Mouse (Mus musculus) stomach, embryonic 16.5 days (tissue): ENCODE data around the gene Rps19. TPM values are rescaled to one million over a fixed set of nuclear protein-coding genes. Genes with fewer than 3 reads are reported as not detected.

Source experiments
- ATAC-seq: fragments of 200-750 bp; cut with Nextera tagmentation; 2 replicates; pipeline ENCODE4 v1.8.0; 2017; ENCODE audit warnings: moderate number of reproducible peaks, moderate TSS enrichment; ENCODE audit not compliant: insufficient read depth, low FRiP score
- H3K27ac ChIP-seq: fragments of 300-500 bp; sonication (generic); 2 replicates; pipeline ENCODE4 v1.5.1; 2014; ENCODE audit warnings: low read length
- H3K27me3 ChIP-seq: fragments of 300-500 bp; sonication (generic); 2 replicates; pipeline ENCODE4 v1.6.1; 2014; ENCODE audit warnings: low read length, control low read depth, mixed read lengths; ENCODE audit not compliant: control insufficient read depth, insufficient read depth
- H3K36me3 ChIP-seq: fragments of 300-500 bp; sonication (generic); 2 replicates; pipeline ENCODE4 v1.6.1; 2014; ENCODE audit warnings: low read length; ENCODE audit not compliant: control insufficient read depth, insufficient read depth
- H3K4me1 ChIP-seq: fragments of 300-500 bp; sonication (generic); 2 replicates; pipeline ENCODE4 v1.6.1; 2014; ENCODE audit warnings: low read length, control low read depth, mixed read lengths; ENCODE audit not compliant: control insufficient read depth, insufficient read depth
- H3K4me2 ChIP-seq: fragments of 300-500 bp; sonication (generic); 2 replicates; pipeline ENCODE4 v1.6.1; 2014; ENCODE audit warnings: low read depth, low read length, mixed read lengths
- H3K4me3 ChIP-seq: fragments of 300-500 bp; sonication (generic); replicated peaks from 2 replicates; pipeline ENCODE4 v1.5.1; 2014; ENCODE audit warnings: mild to moderate bottlenecking, low read length
- H3K9ac ChIP-seq: fragments of 300-500 bp; sonication (generic); 2 replicates; pipeline ENCODE4 v1.6.1; 2014; ENCODE audit warnings: low read length
- H3K9me3 ChIP-seq: fragments of 300-500 bp; sonication (generic); replicated peaks from 2 replicates; pipeline ENCODE4 v1.6.1; 2016; ENCODE audit warnings: low read length, control low read depth; ENCODE audit not compliant: control insufficient read depth
- WGBS: fragments of 180-500 bp; shearing (Covaris S2); extraction: QIAGEN DNeasy Blood & Tissue Kit; methylation state at CpG from one replicate; pipeline ENCODE4 v1.1.7; 2014; 5-methylcytosine and 5-hydroxymethylcytosine counted together
- polyA plus RNA-seq: library from polyadenylated mRNA; unstranded; fragments of >200 nt; fragmentation: Nextera tagmentation; extraction: Ambion mirVana; gene quantifications from 2 replicates; pipeline ENCODE4 v1.2.1, GENCODE M21; 2015

Rps19 gene
- polyA plus RNA-seq, 1 experiment from 2014 or later, result 2,375 TPM

DNA sequence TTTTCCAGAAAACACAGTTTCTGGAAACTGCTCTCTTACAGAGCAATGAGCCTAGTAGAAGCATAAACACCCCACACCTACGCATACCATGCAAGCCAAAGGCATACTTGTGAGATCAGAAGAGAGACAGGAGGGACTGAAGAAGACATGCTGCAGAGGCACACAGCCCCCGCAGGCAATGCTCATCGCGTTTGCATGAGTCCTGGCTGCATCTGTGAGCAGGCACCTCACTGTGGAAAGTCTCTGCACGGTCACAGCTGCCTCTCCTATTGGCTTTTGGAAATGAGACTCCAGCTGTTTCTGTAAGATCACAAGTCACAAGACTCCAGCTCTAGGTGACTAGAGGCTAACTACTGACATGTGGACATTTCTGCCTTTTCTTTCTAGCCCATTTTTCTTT is 34.0 kb upstream of the Rps19 start:
- Histone ChIP-seq H3K27ac (no peak overlapping the region), H3K36me3 (no peaks in the 10 kb centered on the region), H3K4me2 (no peak overlapping the region), H3K9me3 (no peaks in the 10 kb centered on the region), H3K4me1 (peaks cover 10% of the 10 kb centered on the region; the same call in 1 of the 2 replicates), H3K4me3 (no peak overlapping the region), H3K27me3 (no peaks in the 10 kb centered on the region), H3K9ac (no peak overlapping the region)
- no peak for ATAC-seq
- WGBS, result 15% methylated on average over 5 of the region's 5 CpGs

GRCm38 (mm10) chr7:24850899-24851303 is 33.3 kb upstream of the Rps19 start:
- Histone ChIP-seq H3K4me1 (peaks cover 10% of the 10 kb centered on the region; the same call in 1 of the 2 replicates), H3K4me2 (no peak overlapping the region), H3K36me3 (no peaks in the 10 kb centered on the region), H3K27ac (no peak overlapping the region), H3K9me3 (no peaks in the 10 kb centered on the region), H3K27me3 (no peaks in the 10 kb centered on the region), H3K9ac (no peak overlapping the region), H3K4me3 (no peak overlapping the region)
- 23% methylated on average over 6 of the region's 6 CpGs for WGBS
- peak; percentile 58; the same call in 1 of the 2 replicates for ATAC-seq

DNA sequence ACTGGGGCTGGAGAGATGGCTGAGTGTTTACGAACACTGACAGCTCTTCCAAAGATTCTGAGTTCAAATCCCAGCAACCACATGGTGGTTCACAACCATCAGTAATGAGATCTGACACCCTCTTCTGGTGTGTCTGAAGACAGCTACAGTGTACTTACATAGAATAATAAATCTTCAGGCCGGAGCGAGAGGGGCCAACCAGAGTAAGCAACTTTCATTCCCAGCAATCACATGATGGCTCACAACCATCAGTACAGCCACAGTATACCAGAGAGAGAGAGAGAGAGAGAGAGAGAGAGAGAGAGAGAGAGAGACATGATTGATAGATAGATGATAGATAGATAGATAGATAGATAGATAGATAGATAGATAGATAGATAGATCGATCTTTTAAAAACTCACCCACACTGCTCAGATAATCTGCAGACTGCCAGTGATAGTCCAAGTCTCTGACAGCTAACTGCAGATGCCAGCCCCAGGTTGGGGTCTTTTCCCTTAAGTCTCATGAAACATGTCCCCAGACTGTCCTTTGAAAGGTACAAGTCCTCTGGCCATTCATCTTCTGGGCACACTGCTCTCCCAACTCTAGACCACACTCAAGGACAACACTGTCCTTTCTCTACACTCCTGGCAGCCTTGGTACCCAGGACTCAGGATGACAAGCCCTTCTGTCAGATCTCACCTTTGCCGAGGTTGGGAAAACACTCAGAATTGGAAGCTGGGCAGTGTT is 32.4 kb upstream of the Rps19 start:
- no peak overlapping the region for H3K9ac ChIP-seq
- H3K4me2 ChIP-seq, result no peak overlapping the region
- no peaks in the 10 kb centered on the region for H3K9me3 ChIP-seq
- H3K4me3 ChIP-seq, result no peak overlapping the region
- no peak overlapping the region for H3K27ac ChIP-seq
- WGBS, result 69% methylated on average over 5 of the region's 5 CpGs
- no peak for ATAC-seq
- H3K4me1 ChIP-seq, result peaks cover 10% of the 10 kb centered on the region; the same call in 1 of the 2 replicates
- H3K36me3 ChIP-seq, result no peaks in the 10 kb centered on the region
- no peaks in the 10 kb centered on the region for H3K27me3 ChIP-seq

DNA sequence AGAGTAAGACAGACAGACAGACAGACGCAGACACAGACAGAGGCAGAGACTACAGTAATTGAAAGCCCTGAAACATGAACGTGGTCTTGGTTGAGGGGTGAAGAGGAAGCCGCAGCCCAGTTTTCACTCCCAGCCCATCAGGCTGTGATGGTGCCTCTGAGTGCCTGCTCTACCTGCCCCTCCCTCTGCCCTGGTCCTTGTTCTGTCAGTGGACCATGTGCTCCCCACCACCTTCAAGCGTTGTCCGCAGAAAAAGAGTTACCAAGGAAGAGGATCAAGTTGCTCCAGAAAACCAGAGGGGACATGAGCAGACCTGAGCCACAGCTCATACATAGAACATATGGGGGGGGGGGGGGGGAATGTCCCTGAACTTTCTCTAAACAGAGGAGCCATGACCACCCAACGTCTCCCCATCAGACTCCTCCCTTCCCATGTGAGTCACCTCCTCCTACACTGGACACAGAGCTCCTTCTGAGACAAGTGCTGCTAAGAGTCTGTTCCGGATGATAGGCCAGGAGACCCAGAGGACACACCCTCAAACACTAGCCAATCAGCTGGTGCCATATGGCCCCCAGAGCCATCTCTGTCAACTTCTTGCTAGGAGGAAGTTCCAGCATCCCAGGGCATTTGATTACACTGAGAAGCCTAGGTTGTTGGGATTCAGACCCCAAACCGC is 31.5 kb upstream of the Rps19 start:
- no peak overlapping the region for H3K4me3 ChIP-seq
- peak; percentile 75; the same call in 1 of the 2 replicates for ATAC-seq

DNA sequence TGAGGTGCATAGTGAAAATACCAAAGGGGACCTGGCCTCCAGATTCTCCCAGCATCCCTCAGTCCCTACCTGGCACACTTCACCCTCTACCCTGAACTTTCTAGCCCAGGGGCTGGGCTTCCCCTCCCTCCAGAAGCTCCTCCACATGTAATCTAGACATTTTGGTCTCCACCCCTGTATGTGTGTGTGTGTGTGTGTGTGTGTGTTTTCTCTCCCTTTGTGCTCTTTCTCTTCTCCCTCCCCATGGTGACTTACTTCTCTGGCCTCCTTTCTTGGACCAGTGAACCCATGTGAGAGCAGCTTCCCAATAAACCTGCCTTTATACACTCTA is 31.0 kb upstream of the Rps19 start:
- no peak overlapping the region for H3K9ac ChIP-seq
- peaks cover 10% of the 10 kb centered on the region; the same call in 1 of the 2 replicates for H3K4me1 ChIP-seq
- no peak overlapping the region for H3K4me3 ChIP-seq
- H3K4me2 ChIP-seq, result no peak overlapping the region
- H3K27me3 ChIP-seq, result no peaks in the 10 kb centered on the region
- no peak overlapping the region for H3K27ac ChIP-seq
- ATAC-seq, result no peak
- H3K9me3 ChIP-seq, result no peaks in the 10 kb centered on the region
- H3K36me3 ChIP-seq, result no peaks in the 10 kb centered on the region

More for the DNA sequence above, 31.5 kb upstream of the Rps19 start:
- no peaks in the 10 kb centered on the region for H3K9me3 ChIP-seq
- WGBS, result 77% methylated on average over 8 of the region's 8 CpGs
- H3K36me3 ChIP-seq, result no peaks in the 10 kb centered on the region
- H3K27ac ChIP-seq, result no peak overlapping the region
- H3K4me1 ChIP-seq, result peaks cover 10% of the 10 kb centered on the region; the same call in 1 of the 2 replicates
- no peak overlapping the region for H3K9ac ChIP-seq
- no peak overlapping the region for H3K4me2 ChIP-seq
- H3K27me3 ChIP-seq, result no peaks in the 10 kb centered on the region

- Histone ChIP-seq H3K9me3 (no peaks in the 10 kb centered on the region), H3K36me3 (no peaks in the 10 kb centered on the region), H3K27ac (no peak overlapping the region), H3K4me3 (no peak overlapping the region), H3K4me1 (peaks cover 10% of the 10 kb centered on the region; the same call in 1 of the 2 replicates), H3K9ac (no peak overlapping the region; the same call in 1 of the 2 replicates), H3K27me3 (no peaks in the 10 kb centered on the region), H3K4me2 (no peak overlapping the region)
- ATAC-seq, result no peak
- 29% methylated on average over 7 of the region's 7 CpGs for WGBS
Observed at GRCm38 (mm10) chr7:24853695-24854094, 30.5 kb upstream of the Rps19 start.

DNA sequence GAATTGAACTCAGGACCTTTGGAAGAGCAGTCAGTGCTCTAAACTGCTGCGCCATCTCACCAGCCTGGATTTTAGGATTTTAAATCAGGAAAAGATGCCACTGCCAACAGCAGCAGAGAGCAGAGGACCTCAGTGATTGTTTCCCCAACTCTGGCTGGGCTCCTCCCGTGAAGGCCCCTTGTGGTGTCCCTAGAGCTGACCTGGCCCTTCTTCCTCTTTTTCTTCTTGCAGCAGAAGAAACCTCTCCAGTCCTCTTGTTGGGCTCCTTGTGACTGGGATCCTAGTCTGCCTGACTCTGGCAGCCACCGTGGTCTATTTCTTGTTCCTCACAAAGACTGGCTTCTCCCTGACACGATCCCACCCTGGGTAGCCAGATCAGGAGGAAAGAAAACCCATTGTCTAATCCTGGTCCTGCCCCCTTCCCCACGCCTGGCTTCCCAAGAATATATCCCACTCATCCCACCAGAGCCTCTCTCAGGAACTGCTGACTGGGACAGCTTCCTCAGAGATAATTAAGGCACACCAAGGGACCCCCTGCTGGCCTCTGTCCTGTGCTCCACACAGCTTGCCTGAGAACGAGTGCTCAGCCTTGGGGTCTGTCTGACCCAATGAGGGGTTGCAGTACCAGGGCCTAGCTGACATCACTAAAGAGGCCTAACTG is 27.6 kb upstream of the Rps19 start:
- WGBS, result 47% methylated on average over 6 of the region's 6 CpGs
- no peak for ATAC-seq

DNA sequence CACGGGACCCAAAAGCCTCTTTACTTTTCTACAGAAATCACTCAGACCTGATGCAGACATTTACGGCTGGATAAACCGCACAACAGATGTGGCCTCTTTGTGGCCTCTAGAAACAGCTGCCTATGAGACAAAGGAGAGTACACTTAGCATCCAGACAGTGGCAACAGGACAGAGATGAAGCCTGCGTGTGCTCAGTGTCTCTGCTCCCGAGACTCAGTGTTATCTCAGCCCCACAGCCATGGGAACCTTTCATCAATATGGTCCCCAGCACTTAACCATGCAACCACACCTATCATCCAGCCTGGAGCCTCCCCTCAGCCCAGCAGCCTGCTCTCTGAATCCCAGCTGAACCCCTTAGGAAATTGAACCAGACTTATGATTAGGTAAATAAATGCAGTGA is 24.9 kb upstream of the Rps19 start:
- no peaks in the 10 kb centered on the region for H3K27me3 ChIP-seq
- H3K4me2 ChIP-seq, result no peak overlapping the region
- H3K4me1 ChIP-seq, result no peaks in the 10 kb centered on the region
- WGBS, result 74% methylated on average over 5 of the region's 5 CpGs
- H3K4me3 ChIP-seq, result no peak overlapping the region
- peak; percentile 53; the same call in 1 of the 2 replicates for ATAC-seq
- H3K9ac ChIP-seq, result no peak overlapping the region
- no peaks in the 10 kb centered on the region for H3K9me3 ChIP-seq
- H3K36me3 ChIP-seq, result no peaks in the 10 kb centered on the region
- H3K27ac ChIP-seq, result no peak overlapping the region

More for the DNA sequence above, 27.6 kb upstream of the Rps19 start:
- H3K9me3 ChIP-seq, result no peaks in the 10 kb centered on the region
- H3K27me3 ChIP-seq, result no peaks in the 10 kb centered on the region
- H3K36me3 ChIP-seq, result no peaks in the 10 kb centered on the region
- H3K9ac ChIP-seq, result no peak overlapping the region
- no peak overlapping the region for H3K27ac ChIP-seq
- peaks cover 6% of the 10 kb centered on the region; the same call in 1 of the 2 replicates for H3K4me1 ChIP-seq
- no peak overlapping the region for H3K4me2 ChIP-seq
- no peak overlapping the region for H3K4me3 ChIP-seq

GRCm38 (mm10) chr7:24861913-24862312 is 22.3 kb upstream of the Rps19 start, which contains the start of gene Gm9844:
Gene Gm9844 (plus strand): TSS chr7:24862213.
- no peaks in the 10 kb centered on the region for H3K36me3 ChIP-seq
- no peak within 1 kb of the TSS for H3K27ac ChIP-seq
- no peak within 1 kb of the TSS for H3K4me3 ChIP-seq
- H3K9me3 ChIP-seq, result no peaks in the 10 kb centered on the region
- no peaks in the 10 kb centered on the region for H3K27me3 ChIP-seq
- no peak within 1 kb of the TSS for H3K4me2 ChIP-seq
- H3K4me1 ChIP-seq, result no peaks in the 10 kb centered on the region
- WGBS, result 87% methylated on average over 7 of the region's 7 CpGs
- no peak for ATAC-seq
- H3K9ac ChIP-seq, result no peak within 1 kb of the TSS
